8 mouse cellular contexts compared by ENCODE assay signal in genomic region chr6:20037769-20038168, GRCm38 (mm10).
DNase-seq lines count a peak whose midpoint lies in the region; TF ChIP-seq lines count a peak whose summit lies in the region.

No protein-coding gene starts in this region.

- intact Hi-C loops in gastrocnemius, postnatal 14 days (cut with DNase I; ENCODE audit: low total_unique reads), result no loop called here
- intact Hi-C loops in gastrocnemius, adult 2 months (cut with DNase I), result no loop called here

- no peaks in the 10 kb centered on the region for H3K36me3 ChIP-seq in C2C12 (ENCODE audit: control insufficient read depth, insufficient read depth)

- DNase-seq in gastrocnemius, postnatal 14 days, result peak; percentile 3
- no peak for DNase-seq in gastrocnemius, adult 2 months
- DNase-seq in cerebellum, postnatal 36 days, result peak; percentile 3 to 47
- DNase-seq in layer of hippocampus, postnatal 36 days, result peak; percentile 1 to 5
- no peak for DNase-seq in spleen, adult 18-20 months
- DNase-seq in adrenal gland, postnatal 14 days, result no peak
- no peak for DNase-seq in adrenal gland, postnatal 4 days (ENCODE audit: low spot score in 2 of 2)

- no peaks in the 10 kb centered on the region for H3K79me2 ChIP-seq in C2C12 (ENCODE audit: control insufficient read depth, insufficient read depth)

- no peaks in the 10 kb centered on the region for H3K27me3 ChIP-seq in C2C12 (ENCODE audit: control insufficient read depth, insufficient read depth, insufficient read length)

- H3K4me3 ChIP-seq in gastrocnemius, adult 2 months, result no peak overlapping the region
- H3K4me3 ChIP-seq in C2C12 (ENCODE audit: insufficient read depth, poor library complexity, severe bottlenecking), result no peak overlapping the region

- TF ChIP-seq CTCF in gastrocnemius, adult 2 months (IDR thresholded peaks at IDR 0.05), result no peak
- TF ChIP-seq CTCF in C2C12 (IDR thresholded peaks at IDR 0.05; ENCODE audit: control insufficient read depth, insufficient read depth, insufficient read length), result no peak

- H3K79me3 ChIP-seq in C2C12 (ENCODE audit: low read depth), result no peaks in the 10 kb centered on the region

- no peak overlapping the region for H3K27ac ChIP-seq in gastrocnemius, adult 2 months

- H3ac ChIP-seq in C2C12 (ENCODE audit: control insufficient read depth, insufficient read length, low read depth), result no peak overlapping the region

TF ChIP-seq in C2C12, 6 proteins besides CTCF, POLR2A, EP300 and RAD21:
- TF ChIP-seq CEBPB (IDR thresholded peaks at IDR 0.05; ENCODE audit: low read depth) (no peak), MAX (IDR thresholded peaks at IDR 0.05) (no peak), FOSL1 (IDR thresholded peaks at IDR 0.05; ENCODE audit: insufficient read depth, low read length, poor library complexity, severe bottlenecking) (peak; percentile 83), MYOG (IDR thresholded peaks at IDR 0.05; ENCODE audit: control insufficient read depth, extremely low read depth, insufficient read length) (no peak)

Comparison
In these comparisons a context has a peak if more than half of its experiments do, and no peak if none do; other contexts are left out.
1. DNase-seq: peak in gastrocnemius, postnatal 14 days (single experiment), cerebellum, postnatal 36 days (2 of 2) and layer of hippocampus, postnatal 36 days (2 of 2); none in gastrocnemius, adult 2 months (single experiment), spleen, adult 18-20 months (0 of 2), adrenal gland, postnatal 14 days (single experiment) and adrenal gland, postnatal 4 days (0 of 2).